Mouse (Mus musculus) C2C12 (cell line): ENCODE measurements around the gene Rnpepl1.

Experiments used
- CEBPB ChIP-seq: IDR thresholded peaks from one replicate; pipeline ENCODE4 v1.6.1; 2011; ENCODE audit warnings: low read depth, mild to moderate bottlenecking, control low read depth, moderate library complexity
- CTCF ChIP-seq: IDR thresholded peaks from one replicate; pipeline ENCODE4 v1.5.1; 2011; ENCODE audit not compliant: control insufficient read depth, insufficient read depth, insufficient read length
- USF1 ChIP-seq: IDR thresholded peaks from one replicate; pipeline ENCODE4 v1.6.1; 2011; ENCODE audit warnings: low read depth, mild to moderate bottlenecking, control low read depth, moderate library complexity

- TF ChIP-seq CTCF (no peak), CEBPB (no peak), USF1 (no peak)
Measured at GRCm38 (mm10) chr1:92892791-92893190, 17.8 kb upstream of the Rnpepl1 start.
